Mouse (Mus musculus) 3T3-L1 (cell line): Measurements from ENCODE around the gene Mllt10.

Experiments
- DNase-seq: peaks from one replicate; pipeline ENCODE4 v3.0.0-alpha.2; 2015; ENCODE audit warnings: low read depth, low spot score

Gene Mllt10

GRCm38 (mm10) chr2:18051831-18052170 lies 3.2 kb upstream of the Mllt10 start:
- no peak for DNase-seq

GRCm38 (mm10) chr2:18052581-18052980 lies 2.5 kb upstream of the Mllt10 start:
- no peak for DNase-seq

GRCm38 (mm10) chr2:18053243-18053950 lies 1.6 kb upstream of the Mllt10 start:
- no peak for DNase-seq

GRCm38 (mm10) chr2:18053951-18054530 lies 996 bp upstream of the Mllt10 start:
- DNase-seq: peak; percentile 52

- peak; percentile 81 for DNase-seq
These were observed 1.1 kb downstream of the Mllt10 start for GRCm38 (mm10) chr2:18055929-18056785.

GRCm38 (mm10) chr2:18056786-18057255 lies 1.8 kb downstream of the Mllt10 start:
- peak; percentile 93 for DNase-seq

- peak; percentile 61 for DNase-seq
These were observed 2.5 kb downstream of the Mllt10 start for GRCm38 (mm10) chr2:18057336-18058145.

- peak; percentile 19 for DNase-seq
These were observed 3.2 kb downstream of the Mllt10 start for GRCm38 (mm10) chr2:18058146-18058708.

GRCm38 (mm10) chr2:18059063-18059462 lies 4.0 kb downstream of the Mllt10 start:
- no peak for DNase-seq

GRCm38 (mm10) chr2:18059891-18060290 lies 4.9 kb downstream of the Mllt10 start:
- no peak for DNase-seq

- DNase-seq: no peak
These were observed 5.4 kb downstream of the Mllt10 start for GRCm38 (mm10) chr2:18060396-18060795.

- peak; percentile 76 for DNase-seq
These were observed 8.8 kb downstream of the Mllt10 start for GRCm38 (mm10) chr2:18063763-18064251.

GRCm38 (mm10) chr2:18064356-18064858 lies 9.4 kb downstream of the Mllt10 start:
- peak; percentile 78 for DNase-seq

- DNase-seq: peak; percentile 60
These were observed 10.1 kb downstream of the Mllt10 start for GRCm38 (mm10) chr2:18064941-18065707.

- no peak for DNase-seq
These were observed 10.6 kb downstream of the Mllt10 start for GRCm38 (mm10) chr2:18065708-18066030.

- DNase-seq: no peak
These were observed 11.4 kb downstream of the Mllt10 start for GRCm38 (mm10) chr2:18066436-18066835.

GRCm38 (mm10) chr2:18068071-18068796 lies 13.2 kb downstream of the Mllt10 start:
- DNase-seq: no peak

GRCm38 (mm10) chr2:18071947-18072346 lies 16.9 kb downstream of the Mllt10 start:
- no peak for DNase-seq

GRCm38 (mm10) chr2:18080182-18080860 lies 25.3 kb downstream of the Mllt10 start:
- no peak for DNase-seq
